Mouse (Mus musculus) cortical plate, adult 2 months (tissue): ENCODE measurements around the gene Card9. TPM values are rescaled to one million over a fixed set of nuclear protein-coding genes. Genes with fewer than 3 reads are reported as not detected.

Source experiments
- H3K27ac ChIP-seq: fragments of 200-500 bp; 2 replicates; pipeline ENCODE4 v1.5.1; 2012; ENCODE audit warnings: low read length, control low read depth, inconsistent platforms; ENCODE audit not compliant: insufficient read depth
- H3K4me1 ChIP-seq: fragments of 200-500 bp; 2 replicates; pipeline ENCODE4 v1.6.1; 2011; ENCODE audit warnings: low read length; ENCODE audit not compliant: control insufficient read depth, insufficient read depth
- H3K4me3 ChIP-seq: fragments of 200-500 bp; 2 replicates; pipeline ENCODE4 v1.5.1; 2011; ENCODE audit warnings: mild to moderate bottlenecking, low read length, control low read depth; ENCODE audit not compliant: insufficient read depth
- CTCF ChIP-seq: fragments of 200-500 bp; IDR thresholded peaks from 2 replicates; pipeline ENCODE4 v1.5.1; 2011; ENCODE audit warnings: mild to moderate bottlenecking, control low read depth, low read length; ENCODE audit not compliant: insufficient read depth; ENCODE audit errors: extremely low read depth
- POLR2A ChIP-seq: fragments of 200-500 bp; IDR thresholded peaks from 2 replicates; pipeline ENCODE4 v1.6.1; 2011; ENCODE audit warnings: mild to moderate bottlenecking, low read length, control low read depth; ENCODE audit not compliant: insufficient read depth; ENCODE audit errors: extremely low read depth
- polyA plus RNA-seq: library from polyadenylated mRNA; depleted of rRNA; stranded (reverse); fragments of >200 nt; gene quantifications from 2 replicates; pipeline ENCODE4 v1.2.3, GENCODE M21; 2012

Card9 gene
- polyA plus RNA-seq, 1 experiment = 5.3 TPM

DNA sequence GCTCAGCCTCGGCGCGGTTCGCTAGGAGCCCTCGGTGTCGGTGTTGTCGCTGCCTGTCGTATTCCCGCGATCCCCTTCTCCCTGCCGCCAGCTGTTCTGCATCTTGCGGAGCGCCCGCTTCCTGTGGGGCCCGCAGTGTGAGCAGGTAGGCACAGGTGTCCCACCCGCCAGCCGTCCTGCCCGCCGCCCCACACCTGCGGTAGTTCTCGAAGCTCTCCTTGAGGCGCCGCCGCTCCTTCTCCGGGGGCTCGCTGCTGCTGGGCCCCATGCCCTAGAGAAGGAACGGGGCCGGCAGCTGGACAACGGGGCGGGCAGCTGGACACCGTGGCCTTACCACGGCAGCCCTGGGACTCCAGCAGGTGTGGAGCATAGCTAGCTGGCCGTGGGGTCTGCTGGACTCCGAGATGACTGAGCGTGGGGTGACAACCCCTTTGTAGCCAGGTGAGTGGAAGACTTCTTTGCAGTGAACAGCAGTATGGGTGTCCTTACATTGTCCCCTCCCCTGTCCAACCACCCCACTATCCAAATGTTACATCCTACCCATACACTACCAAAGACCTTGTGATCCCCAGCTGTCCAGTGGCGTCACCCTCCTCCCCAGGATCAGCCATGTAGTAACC lies 8.3 kb downstream of the Card9 start:
- peaks cover 8% of the 10 kb centered on the region; the same call in 1 of the 2 replicates for H3K4me1 ChIP-seq
- TF ChIP-seq CTCF (no peak), POLR2A (no peak)
- peak overlapping the region; percentile 69 for H3K4me3 ChIP-seq
- H3K27ac ChIP-seq = peak overlapping the region; percentile 54

DNA sequence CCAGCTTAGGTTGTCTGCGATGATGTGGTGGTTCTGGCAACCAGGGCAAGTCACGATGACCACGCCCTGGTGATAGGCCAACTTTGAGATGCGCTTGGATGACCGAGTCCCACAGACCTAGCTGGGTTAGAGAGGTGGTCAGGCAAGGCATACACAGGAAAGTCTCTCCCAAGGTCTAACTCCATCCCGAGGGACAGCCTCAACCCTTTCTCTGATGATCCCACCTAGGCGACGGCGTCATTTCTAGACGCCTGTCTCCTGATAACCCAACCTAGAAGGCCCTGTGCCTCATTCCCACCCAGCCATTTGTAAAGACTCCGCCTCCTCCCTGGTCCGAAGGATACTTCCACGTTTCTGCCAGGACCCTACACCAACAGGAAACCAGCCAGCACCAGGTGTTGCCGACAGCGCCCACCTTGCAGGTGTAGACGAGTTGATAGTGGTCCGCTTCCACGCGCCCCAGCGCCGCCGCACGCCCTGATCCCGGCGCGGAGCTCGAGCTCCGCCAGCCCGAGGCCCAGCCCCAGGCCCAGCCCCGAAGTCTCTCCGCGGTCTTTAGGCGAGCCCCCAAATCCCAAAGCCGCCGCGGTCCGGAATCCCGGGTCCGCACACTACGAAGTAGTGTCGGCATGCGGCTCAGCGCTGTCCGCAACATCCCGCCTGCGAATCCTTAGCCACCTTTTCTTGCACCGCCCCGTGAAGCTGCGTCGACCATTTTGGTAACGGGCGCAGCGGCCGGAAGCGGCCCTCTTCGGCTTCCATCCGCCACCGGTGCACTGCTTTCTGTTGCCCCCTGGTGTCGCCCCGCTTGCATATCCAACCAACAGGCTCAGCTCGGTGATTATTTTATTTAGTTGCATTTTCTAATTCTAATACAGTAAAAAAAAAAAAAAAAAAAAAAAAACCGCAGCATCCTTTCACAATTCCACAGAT lies 9.1 kb downstream of the Card9 start, which contains the start of gene Dnlz:
TSS of gene Dnlz (minus strand) at position 753 of the 933 bp plus-strand sequence.
- peak within 1 kb of the TSS; percentile 69 for H3K4me3 ChIP-seq
- H3K4me1 ChIP-seq = peaks cover 8% of the 10 kb centered on the region; the same call in 1 of the 2 replicates
- H3K27ac ChIP-seq = peak within 1 kb of the TSS; percentile 70
- TF ChIP-seq POLR2A (peak; percentile 52), CTCF (peak; percentile 60)

DNA sequence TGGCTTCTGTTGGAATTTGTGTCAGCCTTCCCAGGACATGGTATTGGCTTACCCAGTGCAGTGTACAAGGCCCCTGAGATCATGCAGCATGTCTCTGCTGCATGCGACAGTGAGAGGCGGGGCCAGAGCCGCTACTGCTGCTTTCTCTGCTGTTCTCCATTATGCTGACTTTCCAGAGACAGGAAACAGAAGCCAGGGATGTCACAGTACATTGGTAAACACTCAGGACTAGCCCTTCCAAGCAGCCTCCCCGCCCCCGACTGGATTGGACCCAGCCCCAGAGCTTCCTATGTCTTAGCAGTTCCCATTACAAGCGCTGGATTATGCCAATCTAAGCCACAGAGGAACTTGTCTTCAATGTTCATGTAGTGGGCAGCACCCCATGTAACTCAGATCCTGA lies 12.5 kb downstream of the Card9 start:
- Histone ChIP-seq H3K4me1 (peaks cover 6% of the 10 kb centered on the region; the same call in 1 of the 2 replicates), H3K4me3 (no peak overlapping the region), H3K27ac (no peak overlapping the region)
- TF ChIP-seq CTCF (no peak), POLR2A (no peak)

DNA sequence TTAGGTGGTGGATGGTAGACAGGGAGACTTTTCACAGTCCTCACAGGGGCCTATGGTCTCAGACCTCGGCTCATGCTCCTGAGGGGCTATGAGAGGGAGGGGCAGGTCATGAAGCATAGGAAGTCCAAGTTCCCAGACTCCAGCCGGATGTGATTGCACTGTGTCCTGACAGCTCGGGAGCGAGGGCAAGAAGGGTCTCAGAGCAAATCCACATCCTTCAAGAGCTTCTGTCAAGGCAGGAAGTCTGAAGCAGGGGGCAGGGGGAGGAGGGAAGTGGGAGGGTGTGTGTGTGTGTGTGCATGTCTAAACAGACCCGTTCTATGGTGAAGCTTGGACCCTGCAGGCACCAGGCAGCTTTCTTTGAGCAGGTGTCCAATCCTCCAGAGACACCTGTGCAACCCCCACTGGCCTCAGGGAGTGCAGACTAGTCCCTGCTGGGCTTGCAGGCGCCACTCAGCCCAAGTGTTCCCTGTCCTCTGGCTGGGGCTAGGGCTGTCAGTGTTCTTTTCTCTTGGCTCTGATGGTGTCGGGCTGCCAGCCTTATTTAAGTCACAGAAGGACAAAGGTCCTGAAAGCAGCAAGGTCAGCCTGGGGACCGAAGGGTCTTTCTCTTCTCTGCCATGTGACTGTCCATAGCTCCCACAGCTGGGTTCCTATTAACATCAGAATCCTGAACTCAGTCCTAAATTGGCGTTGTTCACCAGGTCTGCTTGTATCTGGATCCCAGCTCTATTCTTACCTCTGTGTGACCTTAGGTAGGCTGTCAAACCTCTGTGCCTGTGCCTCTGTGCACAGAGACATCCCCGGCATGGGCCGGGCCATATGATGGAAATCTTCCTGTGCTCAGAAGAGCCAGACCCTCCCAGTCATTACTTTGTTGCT lies 17.9 kb downstream of the Card9 start:
- no peak overlapping the region for H3K4me3 ChIP-seq
- TF ChIP-seq POLR2A (no peak), CTCF (no peak)
- no peak overlapping the region for H3K27ac ChIP-seq
- H3K4me1 ChIP-seq = peaks cover 11% of the 10 kb centered on the region

DNA sequence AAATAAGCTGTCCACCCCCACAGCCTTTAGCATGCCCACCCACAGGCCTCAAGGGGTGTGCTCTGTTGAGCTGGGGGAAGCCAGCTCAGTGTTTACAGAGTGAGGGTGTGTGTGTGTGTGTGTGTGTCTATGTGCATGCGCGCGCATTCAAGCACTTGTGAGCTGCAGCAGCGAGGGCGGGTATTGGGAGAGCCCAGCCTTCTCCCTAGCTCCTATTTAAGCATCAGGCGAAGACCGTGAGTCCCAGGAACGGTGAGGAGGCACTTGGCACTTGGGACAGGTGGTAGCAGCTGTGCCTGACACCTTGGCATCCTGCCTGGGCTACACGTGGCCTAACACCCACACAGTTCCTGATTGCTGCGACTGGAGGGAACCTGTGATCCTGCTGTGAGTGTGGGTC lies 18.7 kb downstream of the Card9 start:
- peak overlapping the region; percentile 68 for H3K27ac ChIP-seq
- 0 out of 2 replicates have a peak, but pooled peaks have one; percentile 22 for TF ChIP-seq POLR2A
- no peak for TF ChIP-seq CTCF
- H3K4me3 ChIP-seq = no peak overlapping the region
- peaks cover 11% of the 10 kb centered on the region for H3K4me1 ChIP-seq

DNA sequence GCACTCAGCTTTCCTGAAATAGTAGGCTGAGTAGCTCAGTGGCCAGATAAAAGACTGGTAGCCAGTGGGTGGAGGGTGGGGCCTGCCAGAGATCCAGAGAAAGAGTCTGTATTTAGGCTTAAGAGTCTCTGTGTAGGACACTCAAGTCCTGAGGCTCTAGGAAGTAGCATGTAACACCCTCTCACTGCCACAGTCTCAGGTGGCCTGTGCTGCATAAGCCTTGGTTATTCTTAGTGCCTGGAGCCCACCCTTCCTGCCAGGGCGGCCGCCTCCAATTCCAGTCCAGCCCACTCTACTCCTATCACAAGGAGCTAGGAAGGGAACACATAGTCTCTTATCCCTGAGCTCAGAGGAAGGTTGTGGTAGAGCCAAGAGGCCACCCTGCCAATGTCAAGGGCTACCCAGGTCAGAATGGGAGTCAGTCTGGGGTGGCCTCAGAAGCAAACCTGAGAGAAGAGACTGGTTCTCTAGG lies 19.2 kb downstream of the Card9 start:
- TF ChIP-seq POLR2A (no peak), CTCF (no peak)
- peaks cover 11% of the 10 kb centered on the region for H3K4me1 ChIP-seq
- H3K27ac ChIP-seq = peak overlapping the region; percentile 68
- no peak overlapping the region for H3K4me3 ChIP-seq

DNA sequence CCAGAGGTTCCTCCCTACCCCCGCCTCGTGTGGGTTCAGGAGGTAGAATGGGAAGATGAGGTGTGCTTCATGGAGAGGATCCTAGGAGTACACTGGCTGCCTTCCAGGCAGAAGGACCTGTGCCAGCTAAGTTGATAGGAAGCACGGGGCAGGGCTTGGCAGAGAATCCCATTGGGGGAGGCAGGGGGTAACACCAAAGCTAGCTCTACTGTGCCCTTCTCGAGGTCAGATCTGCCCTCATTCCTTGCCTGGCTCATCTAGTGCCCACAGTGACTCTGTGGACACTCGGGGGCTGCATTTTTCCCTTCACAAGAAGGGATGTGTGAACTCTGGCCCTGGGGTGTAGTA lies 21.5 kb downstream of the Card9 start:
- TF ChIP-seq POLR2A (no peak), CTCF (no peak)
- Histone ChIP-seq H3K4me1 (peaks cover 11% of the 10 kb centered on the region), H3K4me3 (no peak overlapping the region), H3K27ac (no peak overlapping the region)

DNA sequence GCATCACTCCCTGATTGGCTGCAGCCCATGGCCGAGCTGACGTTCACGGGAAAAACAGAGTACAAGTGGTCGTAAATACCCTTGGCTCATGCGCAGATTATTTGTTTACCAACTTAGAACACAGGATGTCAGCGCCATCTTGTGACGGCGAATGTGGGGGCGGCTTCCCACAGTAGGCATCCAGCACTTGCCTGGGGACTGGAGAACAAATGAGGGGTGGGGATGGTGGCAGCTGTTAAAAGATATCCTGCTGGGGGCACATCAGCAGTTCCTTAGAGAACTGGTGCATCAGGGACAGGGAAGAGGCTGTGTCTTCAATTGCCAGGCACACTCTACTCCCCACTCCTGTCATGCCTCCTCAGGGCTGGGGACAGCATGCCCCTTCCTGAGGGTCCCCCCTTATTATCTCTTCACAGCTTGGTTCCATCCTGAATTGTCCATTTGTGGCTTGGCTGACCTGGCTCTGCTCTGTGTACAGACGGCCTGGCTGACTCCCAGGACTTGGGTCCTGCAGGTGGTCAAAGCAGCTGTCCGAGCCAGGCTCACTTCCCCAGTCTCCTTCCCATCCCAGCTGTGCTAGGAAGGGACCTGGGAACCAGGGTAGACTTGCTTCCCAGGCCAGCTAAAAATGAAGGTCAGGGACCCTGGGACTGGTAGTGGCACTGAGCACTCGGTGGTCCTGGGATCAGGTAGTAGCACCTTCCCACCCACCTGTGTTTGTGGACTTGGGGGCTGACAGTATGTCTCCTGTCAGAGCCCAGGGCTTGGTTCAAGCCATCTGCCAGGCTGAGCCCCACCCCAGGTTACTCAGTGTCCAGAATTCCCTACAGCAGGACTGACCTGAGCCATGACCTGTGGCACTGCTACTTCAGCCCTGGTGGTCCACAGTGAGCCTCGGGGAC lies 22.2 kb downstream of the Card9 start:
- H3K4me3 ChIP-seq = no peak overlapping the region
- TF ChIP-seq CTCF (no peak), POLR2A (no peak)
- H3K27ac ChIP-seq = no peak overlapping the region
- peaks cover 11% of the 10 kb centered on the region for H3K4me1 ChIP-seq

DNA sequence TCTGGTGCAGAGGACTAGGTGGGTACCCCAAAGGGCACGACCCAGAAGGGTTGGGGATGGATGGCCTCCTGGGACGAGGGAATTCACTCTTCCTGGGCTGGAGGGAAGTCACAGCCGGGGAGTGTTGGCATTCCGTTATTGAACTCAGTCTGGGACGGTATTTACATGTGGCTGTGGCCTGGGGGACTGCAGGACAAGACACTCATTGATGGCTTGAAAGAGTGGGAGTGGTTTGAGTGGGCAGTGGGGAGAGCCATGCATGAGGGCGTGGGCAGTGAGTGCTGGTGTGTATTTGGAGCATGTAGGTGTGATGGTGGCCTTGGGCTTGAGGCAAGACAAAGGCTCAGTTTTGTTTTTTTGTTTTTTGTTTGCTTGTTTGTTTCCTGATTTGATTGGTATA lies 30.0 kb downstream of the Card9 start:
- Histone ChIP-seq H3K4me1 (no peaks in the 10 kb centered on the region), H3K4me3 (no peak overlapping the region), H3K27ac (peak overlapping the region; percentile 49; the same call in 1 of the 2 replicates)
- TF ChIP-seq POLR2A = no peak
- no peak for TF ChIP-seq CTCF
